Mouse (Mus musculus): ENCODE results near the gene Chil1.

Gene Chil1

GRCm38 (mm10) chr1:134173081-134173480, 8.9 kb upstream of the Chil1 start:
- no peak for DNase-seq (ENCODE audit: low read depth, low spot score)

- peak; percentile 68 for DNase-seq (ENCODE audit: low read depth, low spot score)
Measured at GRCm38 (mm10) chr1:134177976-134178375, 4.0 kb upstream of the Chil1 start.

DNA sequence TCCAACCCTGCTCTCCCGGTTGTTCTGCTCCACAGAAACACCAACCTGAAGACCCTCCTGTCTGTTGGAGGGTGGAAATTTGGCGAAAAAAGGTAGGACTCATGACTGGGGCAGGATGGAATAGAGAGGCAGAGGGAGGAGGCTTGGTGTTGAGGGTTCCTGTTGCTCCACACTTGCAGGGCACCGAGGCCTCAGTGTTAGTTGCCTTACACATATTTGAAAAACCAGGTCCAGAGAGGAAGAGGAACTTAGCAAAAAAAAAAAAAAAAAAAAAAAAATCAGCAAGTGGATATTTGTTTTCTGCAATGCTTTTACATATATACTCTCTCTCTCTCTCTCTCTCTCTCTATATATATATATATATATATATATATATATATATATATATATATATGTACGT, 2.1 kb downstream of the Chil1 start:
- DNase-seq (ENCODE audit: low read depth, low spot score) = no peak

GRCm38 (mm10) chr1:134188217-134188616, 6.2 kb downstream of the Chil1 start:
- DNase-seq (ENCODE audit: low read depth, low spot score) = no peak

GRCm38 (mm10) chr1:134188989-134189729, 7.2 kb downstream of the Chil1 start:
- DNase-seq (ENCODE audit: low read depth, low spot score) = peak; percentile 99

DNA sequence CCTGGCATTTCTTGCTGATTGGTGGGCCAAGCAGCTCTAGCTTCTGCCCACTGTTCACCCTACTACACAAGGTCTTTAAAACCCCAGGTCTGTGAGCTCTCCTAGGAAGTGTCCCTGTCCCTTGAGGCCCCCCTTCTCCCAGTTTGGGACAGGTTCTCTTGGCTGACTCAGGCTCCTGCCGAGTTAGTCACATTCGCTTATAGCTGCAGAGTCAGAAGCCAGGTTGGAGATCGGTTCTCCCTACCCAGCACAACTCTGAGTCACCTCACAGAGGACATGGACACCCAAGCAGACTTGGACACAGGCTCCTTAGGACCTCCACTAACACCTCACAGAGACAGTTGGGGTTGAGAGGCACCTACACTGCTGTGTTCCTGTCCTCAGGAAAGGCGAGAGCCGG, 9.2 kb downstream of the Chil1 start:
- no peak for DNase-seq (ENCODE audit: low read depth, low spot score)

DNA sequence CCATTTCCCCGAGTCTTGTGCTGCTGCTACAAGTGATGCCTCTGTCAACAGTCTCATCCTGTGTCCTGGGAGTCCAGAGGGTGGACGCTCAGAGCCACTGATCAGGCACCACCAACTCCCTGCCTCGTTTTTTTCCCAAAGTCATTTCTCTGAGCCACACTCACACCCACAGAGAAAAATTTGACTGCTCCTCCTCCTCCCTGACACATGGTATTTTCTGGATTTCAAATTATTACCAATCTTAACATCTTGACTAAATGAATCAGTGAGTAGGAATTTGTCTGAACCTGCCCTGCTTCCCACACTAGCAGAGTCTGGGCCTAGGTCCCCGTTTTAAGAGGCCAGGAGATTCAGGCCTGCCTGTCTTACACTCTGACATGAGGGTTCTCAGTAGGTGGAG, 10.0 kb downstream of the Chil1 start:
- DNase-seq (ENCODE audit: low read depth, low spot score) = no peak

GRCm38 (mm10) chr1:134193126-134193525, 11.2 kb downstream of the Chil1 start, which contains the start of gene Mybph:
Gene Mybph (plus strand): TSS chr1:134193448.
- DNase-seq (ENCODE audit: low read depth, low spot score) = no peak

- DNase-seq (ENCODE audit: low read depth, low spot score) = no peak
Measured at GRCm38 (mm10) chr1:134193674-134194197, 11.8 kb downstream of the Chil1 start.

- DNase-seq (ENCODE audit: low read depth, low spot score) = peak; percentile 59
Measured at GRCm38 (mm10) chr1:134194298-134195022, 12.5 kb downstream of the Chil1 start.

DNA sequence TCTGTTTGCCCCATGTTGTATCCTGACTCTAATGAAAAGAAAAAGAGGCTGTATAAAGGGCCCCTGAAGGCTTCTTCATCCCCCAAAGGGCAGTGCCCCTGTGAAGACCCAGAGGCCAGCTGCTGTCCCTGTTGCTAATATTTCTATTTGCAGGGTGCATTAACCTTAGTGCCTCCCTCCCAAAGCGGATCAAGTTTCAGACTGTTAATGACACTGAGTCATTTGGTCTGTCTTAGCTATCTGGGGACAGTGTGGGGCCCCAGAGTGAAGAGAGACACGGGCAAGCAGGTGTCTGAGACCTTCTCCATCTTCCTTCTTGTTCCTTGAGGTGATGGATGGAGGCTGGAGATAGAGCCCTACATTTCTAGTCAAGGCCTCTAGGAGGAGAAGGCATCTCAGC, 13.1 kb downstream of the Chil1 start:
- DNase-seq (ENCODE audit: low read depth, low spot score) = no peak

- no peak for DNase-seq (ENCODE audit: low read depth, low spot score)
Measured at GRCm38 (mm10) chr1:134195571-134195970, 13.6 kb downstream of the Chil1 start.

GRCm38 (mm10) chr1:134195979-134196378, 14.0 kb downstream of the Chil1 start:
- DNase-seq (ENCODE audit: low read depth, low spot score) = no peak

DNA sequence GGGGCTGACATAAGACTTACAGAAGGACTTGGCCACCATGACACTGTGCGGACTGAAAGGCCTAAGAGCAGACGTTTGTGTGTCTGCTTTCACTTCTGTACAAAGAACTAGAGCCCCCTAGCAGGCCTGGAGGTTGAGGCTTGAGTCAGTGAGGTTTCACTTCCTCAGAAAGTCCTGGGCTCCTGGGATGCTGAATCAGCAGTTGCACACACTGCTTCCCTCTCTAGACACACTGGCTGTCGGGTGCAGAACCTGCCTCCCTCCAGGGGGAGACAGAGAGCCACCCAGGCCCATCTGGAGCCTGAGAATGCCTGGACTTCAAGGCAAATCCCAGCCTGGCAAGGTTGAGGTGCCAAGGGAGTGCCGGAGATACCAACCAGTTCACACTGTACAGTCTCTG, 14.4 kb downstream of the Chil1 start:
- DNase-seq (ENCODE audit: low read depth, low spot score) = peak; percentile 84

- no peak for DNase-seq (ENCODE audit: low read depth, low spot score)
Measured at GRCm38 (mm10) chr1:134197325-134197982, 15.5 kb downstream of the Chil1 start.

DNA sequence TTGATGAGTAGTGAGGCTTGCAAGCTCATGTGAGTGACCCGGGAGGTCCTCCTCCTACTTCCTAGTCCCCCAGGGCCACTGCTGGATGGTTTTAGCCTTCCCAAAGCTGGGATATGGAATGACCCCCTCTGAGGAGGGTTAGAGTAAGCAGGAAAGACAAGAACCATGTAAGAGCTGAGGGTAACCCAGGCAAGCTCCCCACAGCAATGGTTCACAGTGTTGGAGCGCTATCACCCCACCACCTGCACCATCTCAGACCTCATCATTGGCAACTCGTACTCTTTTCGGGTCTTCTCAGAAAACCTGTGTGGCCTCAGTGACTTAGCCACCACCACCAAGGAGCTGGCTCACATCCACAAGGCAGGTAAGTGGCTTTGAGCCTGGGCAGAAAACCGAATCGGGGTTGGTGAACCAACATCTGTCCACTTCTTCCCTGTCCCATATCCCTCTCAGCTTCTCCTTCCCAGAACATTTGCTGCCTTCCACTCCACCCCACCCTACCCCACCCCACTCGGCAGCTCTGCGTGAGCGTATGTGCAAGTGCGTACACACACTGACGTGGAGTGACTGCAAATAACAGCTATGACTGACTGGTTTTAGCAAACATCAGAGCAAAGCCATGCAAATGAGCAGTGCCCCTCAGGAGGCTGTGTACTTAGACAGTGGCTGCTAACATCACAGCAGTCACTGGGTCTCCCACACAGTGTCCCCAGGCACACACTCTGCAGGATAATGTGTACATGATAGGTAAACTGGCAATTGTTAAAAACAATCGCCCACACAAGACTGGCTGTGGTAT, 16.4 kb downstream of the Chil1 start:
- no peak for DNase-seq (ENCODE audit: low read depth, low spot score)

DNA sequence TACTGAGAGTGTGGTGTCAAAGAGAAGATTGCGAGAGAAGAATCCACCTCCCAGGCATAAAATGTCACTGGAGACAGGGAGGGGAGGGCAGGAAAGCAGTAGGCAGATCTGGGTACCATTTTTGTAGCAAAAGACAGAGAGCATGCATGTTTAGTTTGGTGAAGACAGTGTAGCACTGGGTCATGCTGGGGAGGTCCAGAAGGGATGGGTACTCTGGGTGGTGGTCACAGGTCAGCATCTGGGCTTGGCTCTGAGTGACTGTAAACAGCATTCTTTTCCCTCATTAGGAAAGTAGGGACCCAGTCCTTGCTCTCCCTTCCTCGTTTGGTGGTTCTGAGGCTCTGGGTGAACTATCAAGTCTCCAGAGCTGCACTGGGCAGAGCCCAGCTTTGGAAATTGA, 18.5 kb downstream of the Chil1 start:
- DNase-seq (ENCODE audit: low read depth, low spot score) = no peak

DNA sequence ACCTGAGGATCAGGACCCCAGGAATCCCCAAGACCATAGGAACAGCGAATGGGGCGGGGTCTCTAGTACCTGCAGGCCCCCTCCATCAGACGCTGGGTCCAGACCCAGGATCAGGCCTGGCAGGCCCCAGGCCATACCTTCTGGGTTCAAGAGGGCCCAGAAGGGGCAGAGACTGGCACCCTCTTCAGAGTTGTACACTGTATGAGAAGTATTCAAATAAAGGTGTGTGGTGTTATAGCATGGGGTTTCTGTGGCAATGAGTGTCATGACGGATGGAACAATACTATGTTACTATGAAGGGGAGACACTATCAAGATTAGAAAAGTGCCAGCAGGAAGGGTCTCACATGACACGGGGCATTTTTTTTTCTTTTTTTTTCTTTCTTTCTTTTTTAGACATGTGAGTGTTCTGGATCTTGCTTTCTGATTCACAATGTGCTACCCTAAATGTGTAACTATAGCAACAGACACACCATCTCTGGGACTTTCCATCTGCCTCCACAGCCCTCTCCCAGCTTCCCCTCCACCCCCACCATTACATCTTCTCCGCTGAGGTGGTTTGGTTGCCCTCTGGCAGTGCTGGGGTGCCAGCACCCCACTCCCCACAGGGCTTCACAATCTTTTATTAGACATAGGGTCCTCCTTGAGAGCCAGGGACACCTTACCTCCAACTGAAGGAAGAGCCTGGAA, 19.2 kb downstream of the Chil1 start:
- DNase-seq (ENCODE audit: low read depth, low spot score) = no peak

- DNase-seq (ENCODE audit: low read depth, low spot score) = peak; percentile 91
Measured at GRCm38 (mm10) chr1:134201751-134202420, 19.9 kb downstream of the Chil1 start.

GRCm38 (mm10) chr1:134204230-134204629, 22.3 kb downstream of the Chil1 start:
- DNase-seq (ENCODE audit: low read depth, low spot score) = no peak

All from ZHBTc4 (cell line).